In the genomic region with DNA sequence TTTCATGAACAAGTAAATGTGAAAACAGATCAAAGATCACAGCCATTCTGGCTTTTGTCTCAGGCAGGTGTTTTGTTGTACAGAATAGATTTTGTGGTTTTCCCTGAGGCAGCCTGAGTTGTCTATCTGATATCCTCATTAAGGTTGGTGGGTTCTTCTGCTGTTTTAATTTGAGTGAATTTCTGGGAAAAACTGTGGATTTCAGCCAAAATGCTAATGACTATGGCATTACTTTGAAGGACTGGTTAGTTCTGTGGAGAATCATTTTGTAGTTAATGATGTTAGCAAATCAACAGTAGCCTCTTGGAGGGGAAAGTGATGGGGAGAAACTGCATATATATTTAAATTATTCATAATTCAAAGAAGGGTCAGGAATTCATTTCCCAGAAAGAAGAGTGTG, we compare ENCODE assay signal across 21 mouse cellular contexts. TPM values are rescaled to one million over a fixed set of nuclear protein-coding genes. Genes with fewer than 3 reads are reported as not detected.
DNase-seq lines count a peak whose midpoint lies in the region; ATAC-seq and TF ChIP-seq lines count a peak whose summit lies in the region.
"Had no signal": no experiment of that assay in that cellular context is flagged by ENCODE, and none has a peak within 500 bp of the region (broad histone marks: within the 10 kb centered on the region; RNA-seq: fewer than 3 reads in every experiment).

No protein-coding gene starts in this region.

- H3K36me3 ChIP-seq in forebrain, embryonic 14.5 days (ENCODE audit: control insufficient read depth, insufficient read depth, low read length) = no peaks in the 10 kb centered on the region
- no peaks in the 10 kb centered on the region for H3K36me3 ChIP-seq in forebrain, postnatal 0 days (ENCODE audit: insufficient read depth)
- H3K36me3 ChIP-seq in midbrain, embryonic 15.5 days (replicated peaks) = no peaks in the 10 kb centered on the region
- H3K36me3 ChIP-seq in midbrain, embryonic 11.5 days (ENCODE audit: control insufficient read depth, insufficient read depth, low read length) = no peaks in the 10 kb centered on the region
- H3K36me3 ChIP-seq: embryonic facial prominence, embryonic 10.5 days; embryonic facial prominence, embryonic 12.5 days; G1E had no signal

- no peak overlapping the region for H3K4me3 ChIP-seq in forebrain, embryonic 14.5 days (ENCODE audit: low read depth, low read length)
- no peak overlapping the region for H3K4me3 ChIP-seq in forebrain, postnatal 0 days (ENCODE audit: low read depth, low read length)
- no peak overlapping the region for H3K4me3 ChIP-seq in midbrain, embryonic 15.5 days
- no peak overlapping the region for H3K4me3 ChIP-seq in midbrain, embryonic 11.5 days (ENCODE audit: low read depth, low read length)
- H3K4me3 ChIP-seq: embryonic facial prominence, embryonic 10.5 days; embryonic facial prominence, embryonic 12.5 days; forebrain, embryonic 13.5 days had no signal

- no peaks in the 10 kb centered on the region for H3K27me3 ChIP-seq in forebrain, embryonic 14.5 days (replicated peaks; ENCODE audit: control insufficient read depth, insufficient read depth, low read length)
- no peaks in the 10 kb centered on the region for H3K27me3 ChIP-seq in forebrain, postnatal 0 days (ENCODE audit: insufficient read depth, low read length)
- H3K27me3 ChIP-seq in midbrain, embryonic 15.5 days (replicated peaks) = no peaks in the 10 kb centered on the region
- H3K27me3 ChIP-seq in midbrain, embryonic 11.5 days (ENCODE audit: control insufficient read depth, insufficient read depth, low read length) = no peaks in the 10 kb centered on the region
- H3K27me3 ChIP-seq: CH12.LX; embryonic facial prominence, embryonic 12.5 days; forebrain, embryonic 13.5 days had no signal

- peaks cover 3% of the 10 kb centered on the region; the same call in 1 of the 2 replicates for H3K4me1 ChIP-seq in forebrain, embryonic 14.5 days (ENCODE audit: control insufficient read depth, insufficient read depth, low read length)
- no peaks in the 10 kb centered on the region for H3K4me1 ChIP-seq in forebrain, postnatal 0 days (ENCODE audit: insufficient read depth)
- H3K4me1 ChIP-seq in midbrain, embryonic 15.5 days = no peaks in the 10 kb centered on the region
- no peaks in the 10 kb centered on the region for H3K4me1 ChIP-seq in midbrain, embryonic 11.5 days (ENCODE audit: control insufficient read depth, insufficient read depth, low read length)
- H3K4me1 ChIP-seq: embryonic facial prominence, embryonic 10.5 days; embryonic facial prominence, embryonic 12.5 days had no signal

- H3K9me3 ChIP-seq in forebrain, embryonic 14.5 days (replicated peaks; ENCODE audit: control insufficient read depth, low read length) = no peaks in the 10 kb centered on the region; the same call in 1 of the 2 replicates
- no peaks in the 10 kb centered on the region for H3K9me3 ChIP-seq in forebrain, postnatal 0 days (ENCODE audit: low read length)
- H3K9me3 ChIP-seq in midbrain, embryonic 15.5 days = no peaks in the 10 kb centered on the region
- no peaks in the 10 kb centered on the region for H3K9me3 ChIP-seq in midbrain, embryonic 11.5 days (ENCODE audit: control insufficient read depth, low read length)
- H3K9me3 ChIP-seq: embryonic facial prominence, embryonic 10.5 days; embryonic facial prominence, embryonic 12.5 days; forebrain, embryonic 13.5 days; G1E had no signal

- no peak overlapping the region for H3K9ac ChIP-seq in forebrain, embryonic 14.5 days (ENCODE audit: low read length)
- no peak overlapping the region for H3K9ac ChIP-seq in forebrain, postnatal 0 days
- no peak overlapping the region for H3K9ac ChIP-seq in midbrain, embryonic 15.5 days
- H3K9ac ChIP-seq in midbrain, embryonic 11.5 days (ENCODE audit: low read length) = no peak overlapping the region
- H3K9ac ChIP-seq: embryonic facial prominence, embryonic 12.5 days; forebrain, embryonic 13.5 days had no signal

- no peak for ATAC-seq in forebrain, embryonic 14.5 days
- ATAC-seq in forebrain, postnatal 0 days = no peak
- peak; percentile 52; the same call in 1 of the 2 replicates for ATAC-seq in midbrain, embryonic 15.5 days (replicated peaks)
- no peak for ATAC-seq in midbrain, embryonic 11.5 days (ENCODE audit: low FRiP score)
- ATAC-seq: CD4-positive, CD25-positive, alpha-beta regulatory T cell, adult 4 months; forebrain, embryonic 13.5 days; forebrain, embryonic 16.5 days had no signal

- peak; percentile 27 for DNase-seq in forebrain, embryonic 14.5 days (ENCODE audit: low spot score)
- no peak for DNase-seq in forebrain, postnatal 0 days
- no peak for DNase-seq in midbrain, embryonic 11.5 days (ENCODE audit: low spot score, missing footprints)
- DNase-seq in kidney, postnatal 25 days = no peak
- DNase-seq: adrenal gland, adult 2 months; adrenal gland, postnatal 10 days; adrenal gland, postnatal 25 days; B cell, adult 2 months; cerebellum, adult 11-12 months; cerebellum, adult 2 months; cerebellum, adult 9-10 months; cerebellum, postnatal 10 days; cerebellum, postnatal 25 days had no signal

- no peak overlapping the region for H3K4me2 ChIP-seq in forebrain, embryonic 14.5 days (ENCODE audit: low read length)
- no peak overlapping the region for H3K4me2 ChIP-seq in forebrain, postnatal 0 days (ENCODE audit: low read depth)
- H3K4me2 ChIP-seq in midbrain, embryonic 15.5 days = no peak overlapping the region
- no peak overlapping the region for H3K4me2 ChIP-seq in midbrain, embryonic 11.5 days
- H3K4me2 ChIP-seq: embryonic facial prominence, embryonic 12.5 days; forebrain, embryonic 13.5 days had no signal

- TF ChIP-seq CTCF in forebrain, postnatal 0 days (IDR thresholded peaks at IDR 0.05; ENCODE audit: low read depth) = no peak

- no peak overlapping the region for H3K27ac ChIP-seq in forebrain, embryonic 14.5 days (ENCODE audit: low read depth, low read length)
- no peak overlapping the region for H3K27ac ChIP-seq in forebrain, postnatal 0 days (ENCODE audit: low read depth, low read length)
- no peak overlapping the region for H3K27ac ChIP-seq in midbrain, embryonic 15.5 days
- H3K27ac ChIP-seq in midbrain, embryonic 11.5 days (ENCODE audit: low read depth, low read length) = no peak overlapping the region
- H3K27ac ChIP-seq: embryonic facial prominence, embryonic 10.5 days; embryonic facial prominence, embryonic 12.5 days; forebrain, embryonic 13.5 days had no signal

RNA-seq across cellular contexts. Expression of gene Fggy, which starts 16.4 kb away (rescaled TPM):
- 6.3 and 6.6 TPM in 2 replicates for polyA plus RNA-seq in forebrain, embryonic 14.5 days (2014; fragmentation: Nextera tagmentation; extraction: Ambion mirVana)
- total RNA-seq in forebrain, postnatal 0 days (2014; rRNA removed) = 4.3 and 4.8 TPM in 2 replicates
- polyA plus RNA-seq in forebrain, postnatal 0 days (2015; fragmentation: Nextera tagmentation; extraction: Ambion mirVana) = 4.1 and 4.9 TPM in 2 replicates
- 7.4 and 7.8 TPM in 2 replicates for polyA plus RNA-seq in midbrain, embryonic 15.5 days (2015; fragmentation: Nextera tagmentation; extraction: Ambion mirVana)
- 8.2 and 9.3 TPM in 2 replicates for polyA plus RNA-seq in midbrain, embryonic 11.5 days (2014; fragmentation: Nextera tagmentation; extraction: Ambion mirVana)
- total RNA-seq: G1E had no signal
- polyA plus RNA-seq: G1E had no signal
